Mouse (Mus musculus) CH12.LX (cell line): ENCODE measurements around the gene Pmpcb.

Source experiments
- CHD2 ChIP-seq: IDR thresholded peaks from 2 replicates; pipeline ENCODE4 v1.6.1; 2011; ENCODE audit warnings: low read length, improper control_type of control experiment
- CTCF ChIP-seq, 2 experiments: IDR thresholded peaks in 1 of 2; conservative IDR thresholded peaks in 1 of 2; 2 replicates each; pipeline ENCODE4 v1.5.1; 2011 to 2012; ENCODE audit warnings: low read depth in 2 of 2, low read length in 2 of 2, improper control_type of control experiment in 1 of 2, inconsistent platforms in 1 of 2, mild to moderate bottlenecking in 1 of 2, moderate library complexity in 1 of 2
- E2F4 ChIP-seq: IDR thresholded peaks from 2 replicates; pipeline ENCODE4 v1.6.1; 2011; ENCODE audit warnings: low read depth, low read length, improper control_type of control experiment; ENCODE audit not compliant: insufficient replicate concordance
- EP300 ChIP-seq: IDR thresholded peaks from 2 replicates; pipeline ENCODE4 v1.6.1; 2011; ENCODE audit warnings: low read length, improper control_type of control experiment
- ETS1 ChIP-seq: conservative IDR thresholded peaks from 2 replicates; pipeline ENCODE4 v1.6.1; 2012; ENCODE audit warnings: low read depth, mild to moderate bottlenecking, inconsistent platforms, low read length, improper control_type of control experiment, moderate library complexity
- HCFC1 ChIP-seq: IDR thresholded peaks from 2 replicates; pipeline ENCODE4 v1.6.1; 2012; ENCODE audit warnings: low read depth, mild to moderate bottlenecking, inconsistent platforms, low read length, improper control_type of control experiment
- KAT2A ChIP-seq: IDR thresholded peaks from 2 replicates; pipeline ENCODE4 v1.6.1; 2012; ENCODE audit warnings: low read length, improper control_type of control experiment, inconsistent platforms; ENCODE audit not compliant: insufficient replicate concordance
- MAX ChIP-seq: IDR thresholded peaks from 2 replicates; pipeline ENCODE4 v1.6.1; 2011; ENCODE audit warnings: low read length, improper control_type of control experiment
- MEF2A ChIP-seq: IDR thresholded peaks from 2 replicates; pipeline ENCODE4 v1.6.1; 2014; ENCODE audit warnings: low read depth, mild to moderate bottlenecking, inconsistent platforms, low read length, improper control_type of control experiment, borderline replicate concordance
- POLR2A ChIP-seq: IDR thresholded peaks from 2 replicates; pipeline ENCODE4 v1.6.1; 2011; ENCODE audit warnings: low read depth, mild to moderate bottlenecking, improper control_type of control experiment, low read length
- USF1 ChIP-seq: IDR thresholded peaks from 2 replicates; pipeline ENCODE4 v1.6.1; 2014; ENCODE audit warnings: low read depth, mild to moderate bottlenecking, inconsistent platforms, low read length, improper control_type of control experiment
- USF2 ChIP-seq: conservative IDR thresholded peaks from 2 replicates; pipeline ENCODE4 v1.6.1; 2011; ENCODE audit warnings: low read depth, low read length, improper control_type of control experiment
- ZC3H11A ChIP-seq: IDR thresholded peaks from 2 replicates; pipeline ENCODE4 v1.6.1; 2012; ENCODE audit warnings: low read depth, mild to moderate bottlenecking, inconsistent platforms, low read length, improper control_type of control experiment

GRCm38 (mm10) chr5:21719209-21719608 lies 17.7 kb upstream of the Pmpcb start:
- TF ChIP-seq CTCF (conservative IDR thresholded peaks at IDR 0.05 in 1 of 2, IDR thresholded peaks at IDR 0.05 in 1 of 2; ENCODE audit: low read depth in 2 of 2, low read length in 2 of 2) (no peak), ETS1 (no peak), USF2 (no peak), MEF2A (no peak), USF1 (no peak), POLR2A (no peak), KAT2A (no peak), CHD2 (no peak), E2F4 (no peak), HCFC1 (no peak), EP300 (no peak), ZC3H11A (no peak), MAX (no peak)
